Mouse (Mus musculus) megakaryocyte-erythroid progenitor cell, adult 5-6 weeks (primary cell): ENCODE data around the gene Agxt. TPM values are rescaled to one million over a fixed set of nuclear protein-coding genes. Genes with fewer than 3 reads are reported as not detected.
A peak's percentile ranks its signal among the peaks of the same experiment; 100 is the strongest.

Source experiments
- ATAC-seq: replicated peaks from 2 replicates; pipeline ENCODE4 v1.8.0; 2016; ENCODE audit warnings: mild to moderate bottlenecking, inconsistent platforms; ENCODE audit not compliant: severe bottlenecking, poor library complexity, low FRiP score, low TSS enrichment
- total RNA-seq, 2 experiments: library from RNA; stranded (forward) in 1 of 2; stranded (reverse) in 1 of 2; fragments of 200-1000, 215-1000 nt in 1 of 2; fragments of >200 nt in 1 of 2; fragmentation: Nextera tagmentation in 1 of 2; gene quantifications; 2 replicates each; pipeline ENCODE4 v1.2.3; 2014 to 2017

Agxt gene
- total RNA-seq (2014; fragmentation: Nextera tagmentation): not detected in 2 replicates
- not detected in 2 replicates for total RNA-seq (2017)

DNA sequence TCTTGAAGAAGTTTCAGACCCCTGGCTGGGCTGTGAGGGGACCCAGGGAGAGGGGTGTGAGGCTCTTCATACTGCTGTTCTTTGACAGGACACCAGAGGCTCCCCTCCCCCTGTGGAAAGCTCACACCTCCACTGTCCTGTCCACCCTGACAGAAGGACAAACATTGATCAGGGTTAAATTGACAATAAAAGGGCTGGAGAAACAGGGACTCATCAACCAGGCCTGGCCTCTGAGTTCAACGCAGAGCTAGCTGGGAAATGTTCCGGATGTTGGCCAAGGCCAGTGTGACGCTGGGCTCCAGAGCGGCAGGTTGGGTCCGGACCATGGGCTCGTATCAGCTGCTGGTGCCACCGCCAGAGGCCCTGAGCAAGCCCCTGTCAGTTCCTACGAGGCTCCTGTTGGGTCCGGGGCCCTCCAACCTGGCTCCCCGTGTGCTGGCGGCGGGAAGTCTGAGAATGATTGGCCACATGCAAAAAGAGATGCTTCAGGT, at the start of gene Agxt:
TSS of gene Agxt (plus strand) at position 205 of the 491 bp plus-strand sequence.
- no peak for ATAC-seq

DNA sequence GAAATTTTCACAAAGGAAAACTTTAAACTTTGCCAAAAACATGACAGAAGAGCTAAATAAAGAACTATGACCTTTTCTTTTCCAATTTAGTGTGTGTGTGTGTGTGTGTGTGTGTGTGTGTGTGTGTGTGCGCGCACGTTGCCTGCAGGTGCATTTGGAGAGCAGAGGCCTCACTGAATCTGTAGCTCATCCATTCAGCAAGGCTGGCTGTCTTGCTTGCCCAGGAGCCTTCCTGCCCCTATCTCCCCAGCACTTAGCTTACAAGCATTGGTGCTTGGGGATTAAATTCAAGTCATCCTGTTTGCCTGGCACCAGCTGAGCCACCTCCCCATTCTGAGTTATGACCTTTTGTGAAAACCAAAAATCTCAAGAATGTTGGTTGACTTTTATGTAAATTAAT, 42.5 kb upstream of the Agxt start:
- no peak for ATAC-seq

DNA sequence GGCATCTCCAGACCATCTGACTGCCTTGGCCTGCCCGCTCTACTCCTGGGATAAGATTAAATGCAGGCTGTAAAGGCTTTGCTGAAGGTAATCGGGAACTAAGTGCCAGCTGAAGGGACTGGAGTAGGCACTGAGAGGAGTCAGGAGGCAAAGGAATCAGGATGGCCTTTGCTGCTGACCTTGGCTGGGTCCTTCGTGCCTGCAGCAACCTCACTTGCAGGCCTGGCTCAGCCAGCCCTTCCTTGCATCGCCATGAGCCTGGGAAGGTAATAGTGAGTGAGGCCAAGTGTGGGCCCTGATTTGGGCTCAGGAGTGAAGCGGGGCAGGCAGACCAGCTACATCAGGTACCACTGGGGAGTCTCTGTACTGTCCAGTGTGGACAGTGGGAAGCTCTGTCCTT, 36.1 kb upstream of the Agxt start:
- ATAC-seq: no peak

DNA sequence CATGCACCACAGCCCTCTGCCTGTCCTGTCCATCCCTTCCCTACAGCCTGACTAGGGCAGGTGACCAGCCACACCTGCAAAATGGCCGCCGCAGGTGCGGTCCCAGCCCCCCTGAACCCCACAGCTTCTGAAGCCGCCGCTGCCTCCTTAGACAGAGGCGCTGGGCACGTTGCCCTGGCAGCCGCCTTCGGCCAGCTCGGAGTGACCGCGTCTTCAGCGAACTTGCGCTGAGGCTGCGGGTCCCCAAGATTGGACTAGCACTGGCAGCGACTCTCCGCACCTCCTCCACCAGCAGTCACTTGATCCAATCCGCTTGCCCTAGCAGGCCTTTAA, 34.8 kb upstream of the Agxt start:
- ATAC-seq: no peak

DNA sequence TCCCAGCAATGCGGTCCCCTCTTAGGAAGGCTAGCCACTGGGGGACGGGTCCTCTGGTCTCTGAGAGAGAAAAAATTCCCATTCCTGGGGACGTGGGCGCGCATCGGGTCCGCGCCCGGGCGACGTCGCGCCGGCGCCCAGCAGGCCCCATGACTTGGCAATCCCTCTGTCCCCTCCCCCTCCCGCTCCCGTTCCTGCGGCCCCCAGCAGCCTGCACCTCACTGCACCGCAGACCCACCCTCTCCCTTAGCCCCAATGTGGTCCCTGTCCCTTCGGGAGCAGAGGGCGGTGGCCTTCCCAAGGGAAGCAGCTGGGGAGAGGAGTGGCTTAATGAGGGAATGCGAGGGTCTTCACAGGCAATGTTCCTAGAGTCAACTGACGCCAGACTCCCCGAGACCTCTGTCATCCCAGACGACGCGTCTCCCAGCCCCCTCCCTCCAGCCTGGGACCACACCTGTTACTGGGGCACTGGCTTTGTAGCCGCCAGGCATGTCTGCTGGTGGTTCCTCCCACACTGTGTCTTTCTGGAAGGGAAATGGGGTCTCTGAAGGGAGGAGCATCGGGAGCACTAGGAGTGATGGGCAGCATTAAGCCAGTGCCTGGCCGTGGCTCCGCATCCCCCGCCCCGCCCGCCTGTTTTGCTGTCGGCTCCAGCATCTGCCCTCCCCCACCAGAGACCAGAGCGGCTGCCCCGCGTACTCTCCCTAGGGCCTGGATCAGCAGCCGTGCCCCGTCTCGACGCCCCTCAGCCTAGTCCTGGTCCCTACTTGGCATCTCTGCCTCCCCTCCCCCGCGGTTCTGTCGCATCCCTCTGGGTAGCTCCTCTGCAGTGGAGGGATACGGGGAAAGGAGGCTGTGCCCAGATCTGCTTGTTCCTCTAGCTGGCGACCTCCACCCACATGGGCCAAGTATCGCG, 34.2 kb upstream of the Agxt start:
- ATAC-seq: no peak

DNA sequence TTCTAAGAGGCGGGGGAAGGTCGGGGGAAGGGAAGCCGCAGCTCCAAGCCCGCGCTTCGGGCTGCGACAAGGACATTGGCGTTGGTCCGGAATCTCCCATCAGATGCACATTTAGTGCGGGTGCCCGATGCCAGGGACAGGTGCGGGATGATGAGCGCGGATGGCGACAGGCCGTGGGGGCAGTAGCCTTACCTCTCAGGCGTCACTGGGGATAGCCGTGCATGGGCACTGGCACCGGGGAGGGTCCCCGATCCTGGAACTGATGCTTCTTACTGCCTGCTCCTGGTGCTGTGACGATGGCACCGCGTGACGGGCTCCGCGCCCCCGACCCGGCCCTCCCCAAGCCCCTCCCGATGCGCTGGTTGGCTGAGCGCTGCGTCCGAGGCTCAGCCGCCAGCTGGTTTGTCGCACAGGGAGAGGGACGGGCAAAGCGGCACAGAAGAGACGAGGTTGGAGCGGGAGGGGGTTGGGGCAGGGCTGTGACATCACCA, 33.4 kb upstream of the Agxt start, which contains the start of gene Kif1a:
TSS of gene Kif1a (minus strand) at position 381 of the 491 bp plus-strand sequence.
- no peak for ATAC-seq

DNA sequence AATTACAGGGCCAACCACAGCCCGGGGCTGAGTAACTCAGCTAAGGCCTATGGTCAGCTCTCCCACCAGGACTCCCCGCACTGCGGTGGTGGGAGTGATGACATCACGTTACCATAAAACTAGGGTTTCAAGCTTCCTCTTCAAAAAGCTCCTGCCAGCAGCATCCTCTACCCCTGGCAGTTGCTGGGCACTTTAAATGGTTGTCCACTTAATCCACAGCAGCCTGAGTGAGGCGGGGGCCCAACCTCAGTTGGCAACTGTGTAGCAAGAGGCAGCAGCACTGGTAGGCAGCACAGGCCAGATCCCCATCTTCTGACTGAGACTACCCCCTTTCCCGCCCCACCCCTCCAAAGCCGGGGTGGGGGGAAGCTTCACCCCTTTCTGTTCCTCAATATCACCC, 32.3 kb upstream of the Agxt start:
- ATAC-seq: no peak

DNA sequence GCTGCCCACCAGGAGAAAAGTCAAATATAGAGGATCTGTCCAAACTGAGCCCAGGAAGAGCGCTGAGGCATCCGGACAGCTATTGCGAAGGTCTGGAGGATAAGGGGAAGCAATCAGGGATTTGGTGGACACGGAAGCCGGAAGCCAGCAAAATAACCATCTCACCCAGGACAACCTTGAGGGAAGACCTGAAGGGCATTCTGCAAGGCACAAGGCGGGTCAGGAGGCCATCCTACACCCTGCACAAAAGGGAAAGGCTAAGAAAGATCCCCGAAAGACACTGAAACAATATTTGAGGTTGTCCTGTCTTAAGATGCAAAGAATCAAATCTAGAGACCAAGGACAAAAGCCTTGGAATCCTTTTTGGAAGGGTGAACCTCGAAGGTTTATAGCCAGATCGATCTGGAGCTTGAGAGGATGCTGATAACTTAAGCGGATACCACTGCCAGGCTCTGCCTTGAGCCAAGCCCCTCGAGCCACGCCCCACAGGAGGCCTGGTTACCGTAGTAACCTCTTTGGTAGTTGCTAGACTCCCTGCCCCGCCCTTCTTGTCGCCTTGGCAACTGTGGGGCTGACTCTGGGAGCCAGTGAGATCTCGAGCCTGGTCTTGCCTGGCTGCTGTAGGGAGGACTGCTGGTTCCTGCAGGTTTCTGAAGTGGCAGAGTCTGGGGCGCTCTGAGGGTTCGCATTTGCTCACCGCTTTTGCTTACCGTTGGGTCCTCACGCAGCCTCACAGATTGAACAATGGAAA, 20.2 kb upstream of the Agxt start:
- ATAC-seq: peak; percentile 95

DNA sequence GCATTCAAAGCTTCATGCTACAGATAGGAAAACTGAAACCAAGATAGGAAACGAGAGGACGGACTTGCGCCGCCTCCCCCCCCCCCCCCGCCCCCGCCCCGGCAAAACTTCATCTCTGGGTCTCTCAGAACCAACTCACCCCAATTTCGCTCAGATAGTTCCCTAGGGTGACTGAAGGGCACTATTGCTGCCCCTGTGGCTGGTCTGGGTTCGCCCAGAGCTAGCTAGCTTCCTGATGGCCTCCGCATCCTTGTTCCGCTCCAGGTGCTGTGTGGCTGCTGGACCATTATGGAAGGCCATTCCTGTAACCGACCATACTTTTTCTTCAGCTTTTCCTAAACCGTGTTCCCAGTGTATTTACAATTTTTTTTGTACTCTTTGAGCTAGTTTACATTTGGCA, 19.6 kb upstream of the Agxt start:
- no peak for ATAC-seq

DNA sequence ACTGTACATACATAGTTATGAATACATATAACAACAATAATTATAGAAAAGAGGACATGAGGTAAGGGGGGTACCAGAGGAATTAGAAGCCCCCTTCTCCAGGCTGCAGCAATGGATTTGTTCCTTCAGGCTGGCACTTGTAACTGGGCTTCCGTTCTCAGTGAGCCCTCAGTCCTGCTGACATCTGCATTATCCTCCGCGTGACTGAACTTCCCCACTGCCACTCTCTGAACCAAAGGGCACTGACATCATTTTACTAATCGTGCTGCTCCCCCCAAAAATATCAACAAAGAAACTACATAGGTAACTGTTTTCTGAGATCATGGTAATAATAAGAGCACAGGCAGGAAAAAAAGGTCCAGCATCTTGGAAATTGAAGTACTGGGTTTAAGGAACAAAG, 16.2 kb upstream of the Agxt start:
- ATAC-seq: no peak

DNA sequence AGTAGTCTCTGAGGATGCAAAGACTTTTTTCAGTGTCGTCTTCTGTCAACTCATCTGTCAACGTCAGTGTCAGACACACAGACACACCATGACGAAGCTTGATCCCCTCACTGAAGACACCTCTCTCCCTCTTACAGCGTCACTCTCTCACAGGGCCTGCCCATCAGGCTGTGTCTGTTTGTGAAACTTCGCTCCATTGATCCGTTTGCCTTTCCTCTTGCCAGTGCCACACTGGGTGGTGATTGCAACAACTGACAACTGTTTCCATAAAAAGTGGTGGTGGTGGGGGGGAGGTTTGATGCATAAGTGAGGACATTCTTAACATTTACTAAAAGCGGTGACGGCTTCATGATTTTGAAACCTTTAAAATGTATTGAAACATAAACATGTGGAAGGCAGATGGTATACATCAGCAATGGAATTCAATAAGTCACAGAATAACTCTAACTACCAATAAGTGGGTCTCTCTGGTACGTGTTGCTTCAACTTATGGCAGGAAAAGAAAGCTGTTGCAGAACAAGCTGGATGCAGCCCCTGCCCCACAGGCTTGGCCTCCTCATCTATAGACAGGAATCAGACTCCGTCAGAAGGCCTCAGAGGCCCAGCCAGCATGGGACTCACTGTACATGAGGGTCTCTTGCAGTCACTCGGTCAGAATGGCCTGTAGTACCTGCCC, 11.7 kb upstream of the Agxt start:
- no peak for ATAC-seq

DNA sequence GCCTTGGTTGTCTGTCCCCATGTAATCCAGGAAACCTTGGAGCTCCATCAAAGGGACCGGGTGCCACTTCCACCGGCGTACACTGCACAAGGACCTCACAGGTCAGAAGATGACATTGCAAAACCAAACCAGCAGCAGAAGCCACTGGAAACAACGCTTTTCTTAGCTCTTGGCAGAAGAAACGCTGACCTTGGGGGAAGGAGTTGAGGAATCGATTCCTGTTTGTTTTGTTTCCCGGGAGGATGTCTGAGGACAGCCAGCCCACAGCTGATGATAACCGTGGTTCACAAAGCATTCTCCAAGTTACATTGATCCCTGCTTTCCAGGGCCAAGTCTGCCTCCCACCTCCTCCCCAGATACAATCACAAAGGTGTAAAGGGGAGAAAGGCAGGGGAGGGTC, 11.0 kb upstream of the Agxt start:
- ATAC-seq: no peak

DNA sequence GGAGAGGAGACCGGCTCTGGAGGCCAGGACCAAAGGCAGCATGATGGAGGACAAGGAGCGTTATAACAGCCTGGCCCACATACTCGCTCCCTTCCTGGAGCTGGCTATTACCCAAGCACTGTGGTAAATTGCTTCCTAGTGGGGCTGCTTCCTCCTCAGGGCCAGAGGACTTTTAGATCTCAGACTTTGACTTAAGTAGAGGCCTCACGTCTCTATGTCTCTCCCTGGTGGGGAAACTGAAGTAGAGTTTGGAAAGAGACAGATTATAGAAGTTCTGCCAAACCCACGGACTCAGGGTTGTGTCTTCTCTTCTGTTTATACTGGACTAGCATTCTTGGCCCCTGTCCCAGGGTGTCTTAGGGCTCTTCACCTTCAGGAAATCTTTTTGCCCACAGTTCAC, 9.8 kb upstream of the Agxt start:
- no peak for ATAC-seq

DNA sequence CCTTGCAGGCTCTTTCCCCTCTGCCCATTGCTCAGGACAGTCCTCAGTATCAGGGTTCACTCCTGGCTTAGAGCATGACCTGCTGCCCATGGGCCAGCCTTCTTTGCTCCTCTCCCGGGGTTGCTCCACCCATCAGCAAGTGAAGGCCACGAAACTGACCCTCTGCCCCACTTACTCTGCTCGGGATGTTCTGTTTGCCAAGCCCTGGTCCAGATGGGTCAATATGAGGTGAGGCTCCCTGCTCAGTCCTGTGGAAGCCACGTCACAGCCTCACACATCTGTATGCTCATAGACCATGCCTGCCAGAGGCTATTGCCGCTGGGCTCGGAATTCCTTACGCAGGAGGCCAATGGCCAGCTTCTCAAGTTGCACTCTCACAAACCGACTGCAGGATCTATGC, 6.8 kb upstream of the Agxt start:
- no peak for ATAC-seq

DNA sequence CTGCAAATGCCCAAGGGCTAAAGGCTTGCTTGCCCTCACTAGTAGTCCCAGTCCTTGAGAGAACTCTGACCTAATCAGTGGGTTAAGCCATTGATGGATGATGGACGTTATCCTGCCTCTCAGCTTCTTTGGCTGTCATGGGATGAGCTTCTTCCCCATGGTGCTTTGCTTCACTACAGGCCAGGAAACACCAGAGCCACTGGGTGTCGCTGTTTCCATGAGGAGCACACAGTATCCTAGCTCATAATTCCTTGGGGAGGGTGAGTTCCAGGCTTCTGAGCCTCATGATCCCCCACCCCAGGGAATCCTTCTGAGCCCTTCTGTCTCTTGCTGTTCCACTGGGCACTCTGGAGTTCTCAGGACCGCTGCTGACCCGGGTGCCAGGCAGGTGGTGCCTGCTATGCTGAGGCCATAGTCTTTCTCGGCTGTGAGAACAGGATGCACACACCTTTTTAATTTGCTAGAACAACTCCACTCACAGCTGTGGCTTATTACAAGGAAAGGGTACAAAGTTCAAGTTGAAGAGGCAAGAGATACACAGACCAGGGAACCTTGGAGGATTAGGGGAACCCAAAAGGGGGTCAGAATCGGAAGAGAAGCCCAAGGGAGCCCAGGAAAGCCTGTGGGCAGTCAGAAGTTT, 6.2 kb upstream of the Agxt start:
- peak; percentile 57; the same call in 1 of the 2 replicates for ATAC-seq

DNA sequence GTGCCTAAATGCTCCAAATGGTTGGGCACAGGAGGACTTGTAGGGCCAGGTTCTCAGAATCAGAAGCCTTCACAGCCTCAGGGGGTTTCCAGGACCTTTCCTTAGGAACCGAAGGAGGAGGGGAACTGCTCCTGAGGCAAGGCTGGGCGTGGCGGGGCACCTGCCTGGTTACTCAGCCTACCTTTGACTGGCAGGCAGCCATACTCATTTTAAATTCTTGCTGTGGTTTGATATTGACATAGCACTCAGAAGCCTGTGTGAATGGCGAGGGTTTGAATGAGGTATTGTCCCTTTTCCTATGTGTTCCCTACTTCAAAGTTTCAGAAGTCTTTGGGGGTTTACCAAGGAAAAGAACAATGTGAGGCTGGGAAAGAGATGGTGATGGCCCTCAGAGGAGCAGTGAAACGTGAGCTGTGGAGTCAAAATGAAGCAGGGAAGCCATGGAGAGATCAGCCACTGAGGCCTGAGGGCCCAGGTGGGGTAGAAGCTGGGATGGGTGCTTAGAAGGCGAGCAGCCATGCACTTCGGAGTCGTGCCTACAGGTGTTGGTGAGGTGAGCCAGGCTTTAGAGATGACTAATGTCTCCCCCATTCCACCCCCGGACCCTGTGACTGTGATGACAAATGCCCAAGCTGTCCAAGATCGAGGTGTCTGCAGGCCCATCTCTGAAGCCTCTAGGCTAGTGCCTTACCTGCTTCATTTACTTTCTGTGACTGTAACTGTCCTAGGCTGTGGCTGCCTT, 4.6 kb upstream of the Agxt start:
- ATAC-seq: no peak

DNA sequence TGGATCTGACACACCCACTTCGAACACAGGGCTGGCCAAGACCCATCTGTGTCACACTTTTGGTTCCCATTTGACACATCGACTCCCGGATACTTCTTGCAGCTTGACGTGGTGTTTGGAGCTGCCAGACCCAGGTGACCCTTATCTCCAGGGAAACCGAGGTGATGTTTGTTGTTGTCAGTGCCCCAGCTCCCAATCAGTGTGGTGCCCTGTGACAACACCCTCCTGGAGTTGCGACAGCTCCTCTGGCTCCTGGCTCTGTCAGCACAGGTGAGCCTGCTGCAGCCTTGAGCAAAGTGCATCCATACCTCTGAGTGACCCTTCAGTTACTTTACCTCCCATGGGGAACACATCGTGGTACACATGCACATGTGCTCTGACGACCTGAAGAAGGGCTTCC, 2.4 kb upstream of the Agxt start:
- ATAC-seq: no peak

DNA sequence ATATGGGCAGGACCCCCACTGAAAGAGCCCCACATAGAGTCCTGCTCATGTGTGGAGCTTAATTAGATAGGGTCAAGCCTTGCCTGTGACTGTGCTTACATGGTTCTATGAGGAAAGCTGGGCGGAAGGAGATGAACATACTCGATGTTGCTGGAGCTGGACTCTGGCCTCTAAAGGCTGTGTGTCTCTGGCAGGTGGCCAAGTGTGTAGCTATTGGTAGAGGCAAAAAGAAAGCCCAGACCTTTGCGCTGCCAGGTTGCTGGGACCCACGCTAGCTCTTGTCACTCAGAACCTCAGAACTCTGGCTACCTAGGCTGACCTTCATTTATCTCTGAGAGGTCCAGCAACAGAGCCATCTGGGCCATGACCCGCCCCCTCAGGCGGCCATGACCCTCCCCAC, 3.5 kb downstream of the Agxt start:
- no peak for ATAC-seq

DNA sequence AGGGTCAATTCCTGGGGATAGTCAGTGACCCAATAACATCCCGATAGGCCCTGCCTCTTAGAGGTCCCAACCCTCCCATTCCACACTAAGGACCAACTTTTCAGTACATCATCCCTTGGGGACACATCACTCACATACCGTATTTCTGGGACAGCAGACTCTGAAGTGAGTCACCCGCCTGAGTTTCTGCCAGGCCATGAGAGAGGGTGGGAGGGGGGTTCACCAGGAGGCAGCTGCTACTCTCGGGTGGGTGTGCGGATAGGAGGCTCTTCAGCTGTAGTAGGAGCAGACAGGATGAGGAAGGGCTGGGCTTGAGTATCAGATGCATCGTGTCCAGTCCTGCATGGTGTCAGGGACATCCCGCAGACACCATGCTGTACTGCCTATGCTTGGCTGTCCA, 4.7 kb downstream of the Agxt start:
- ATAC-seq: no peak
